Mouse (Mus musculus) C2C12 (cell line): ENCODE measurements around the gene Dhrs9.

Source experiments
- CEBPB ChIP-seq: IDR thresholded peaks from one replicate; pipeline ENCODE4 v1.6.1; 2011; ENCODE audit warnings: low read depth, mild to moderate bottlenecking, control low read depth, moderate library complexity
- CTCF ChIP-seq: IDR thresholded peaks from one replicate; pipeline ENCODE4 v1.5.1; 2011; ENCODE audit not compliant: control insufficient read depth, insufficient read depth, insufficient read length
- MAX ChIP-seq: IDR thresholded peaks from one replicate; pipeline ENCODE4 v1.6.1; 2011; ENCODE audit warnings: mild to moderate bottlenecking, control low read depth
- MYOD1 ChIP-seq: IDR thresholded peaks from one replicate; pipeline ENCODE4 v1.6.1; 2011; ENCODE audit warnings: low read depth; ENCODE audit not compliant: control insufficient read depth, insufficient read length
- USF1 ChIP-seq: IDR thresholded peaks from one replicate; pipeline ENCODE4 v1.6.1; 2011; ENCODE audit warnings: low read depth, mild to moderate bottlenecking, control low read depth, moderate library complexity

DNA sequence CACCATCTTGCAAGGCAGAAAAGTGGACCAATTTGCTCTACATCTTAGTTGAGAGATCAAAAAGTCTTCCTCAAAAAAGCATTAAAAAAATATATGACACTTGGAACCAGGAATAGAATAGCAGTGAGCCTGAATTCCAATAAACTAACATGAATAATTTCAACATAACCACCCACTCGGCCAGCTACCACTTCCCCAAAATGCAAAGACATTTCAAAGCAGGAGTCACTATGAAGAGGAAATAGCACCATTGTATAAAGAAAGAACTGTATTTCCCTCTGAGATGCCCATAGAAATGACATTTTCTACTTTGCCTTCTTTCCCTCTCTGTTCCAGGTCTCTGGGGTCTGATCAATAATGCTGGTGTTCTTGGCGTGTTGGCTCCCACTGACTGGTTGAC is 13.7 kb downstream of the Dhrs9 start:
- TF ChIP-seq CTCF (no peak), CEBPB (no peak), MYOD1 (no peak), USF1 (no peak), MAX (no peak)
